Mouse (Mus musculus): Measurements from ENCODE around the gene Zbtb9.

- TF ChIP-seq ZNF384 (IDR thresholded peaks at IDR 0.05; ENCODE audit: low read depth, low read length) (no peak), CHD2 (IDR thresholded peaks at IDR 0.05; ENCODE audit: low read depth, low read length) (no peak), ZC3H11A (IDR thresholded peaks at IDR 0.05; ENCODE audit: borderline replicate concordance, low read depth, low read length) (no peak)
Observed at GRCm38 (mm10) chr17:26937883-26938695, 34.9 kb upstream of the Zbtb9 start.

Data from ES-E14 (cell line).